Comparison of ENCODE assay signal across 21 mouse cellular contexts in genomic region chr6:40063899-40064298, GRCm38 (mm10).
"Had no signal": no experiment of that assay in that cellular context is flagged by ENCODE, and none has a peak within 500 bp of the region (broad histone marks: within the 10 kb centered on the region; RNA-seq: fewer than 3 reads in every experiment).

No protein-coding gene starts in this region.

- H3K4me3 ChIP-seq: heart, adult 2 months; heart, embryonic 13.5 days; heart, embryonic 15.5 days; hindbrain, embryonic 13.5 days; hindbrain, embryonic 15.5 days; limb, embryonic 13.5 days; limb, embryonic 15.5 days; liver, embryonic 12.5 days had no signal

- DNase-seq: gastrocnemius, postnatal 14 days; gastrocnemius, postnatal 36 days; heart, adult 11 months; heart, adult 2 months; heart, postnatal 14 days; heart, postnatal 36 days; kidney, adult 18-20 months; kidney, adult 8-10 months; kidney, postnatal 10 days; layer of hippocampus, adult 9-11 months; layer of hippocampus, postnatal 36 days had no signal

- H3K9me3 ChIP-seq: heart, embryonic 13.5 days; heart, embryonic 15.5 days; hindbrain, embryonic 13.5 days; hindbrain, embryonic 15.5 days; limb, embryonic 13.5 days; limb, embryonic 15.5 days had no signal

- H3K4me1 ChIP-seq: heart, embryonic 13.5 days; heart, embryonic 15.5 days; limb, embryonic 15.5 days; liver, embryonic 12.5 days had no signal

- H3K9ac ChIP-seq: heart, embryonic 13.5 days; heart, embryonic 15.5 days; hindbrain, embryonic 13.5 days; hindbrain, embryonic 15.5 days; limb, embryonic 13.5 days; limb, embryonic 15.5 days; liver, embryonic 12.5 days; liver, embryonic 14.5 days had no signal

- H3K36me3 ChIP-seq: heart, embryonic 13.5 days; heart, embryonic 15.5 days; hindbrain, embryonic 13.5 days; hindbrain, embryonic 15.5 days; limb, embryonic 13.5 days; limb, embryonic 15.5 days; liver, embryonic 12.5 days had no signal

- ATAC-seq: hindbrain, postnatal 0 days; liver, embryonic 12.5 days had no signal

- H3K4me2 ChIP-seq: heart, embryonic 11.5 days; heart, embryonic 13.5 days; heart, embryonic 15.5 days; hindbrain, embryonic 13.5 days; hindbrain, embryonic 15.5 days; limb, embryonic 13.5 days; limb, embryonic 15.5 days; liver, embryonic 12.5 days had no signal

- H3K27me3 ChIP-seq: heart, embryonic 13.5 days; heart, embryonic 15.5 days; hindbrain, embryonic 13.5 days; hindbrain, embryonic 15.5 days; limb, embryonic 13.5 days; limb, embryonic 15.5 days; liver, embryonic 12.5 days had no signal

- H3K27ac ChIP-seq: heart, adult 2 months; heart, embryonic 13.5 days; heart, embryonic 15.5 days; hindbrain, embryonic 13.5 days; hindbrain, embryonic 15.5 days; hindbrain, postnatal 0 days; limb, embryonic 13.5 days; limb, embryonic 15.5 days; liver, embryonic 12.5 days; liver, embryonic 14.5 days had no signal
